Mouse (Mus musculus): ENCODE data around the gene Gabra4.

DNA sequence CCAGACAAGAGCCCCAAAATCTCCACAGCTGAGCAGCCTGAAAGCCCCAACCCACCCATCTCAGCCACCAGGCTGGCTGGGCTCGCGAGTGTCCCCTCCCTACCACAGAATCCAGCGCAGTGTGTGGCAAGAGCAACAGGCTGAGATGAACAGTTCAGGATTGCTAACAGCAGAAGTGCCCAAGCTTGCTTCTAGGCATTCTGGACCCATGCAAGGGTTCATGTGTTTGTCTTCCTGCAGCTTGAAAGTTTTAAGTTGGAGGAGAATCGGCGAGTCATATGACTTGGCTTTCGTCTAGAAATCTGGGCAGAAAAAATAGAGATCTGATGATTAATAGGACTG, 43.1 kb upstream of the Gabra4 start:
- TF ChIP-seq FLI1 (IDR thresholded peaks at IDR 0.05; ENCODE audit: low read length) = no peak
- no peak for TF ChIP-seq GATA1 (IDR thresholded peaks at IDR 0.05; ENCODE audit: borderline replicate concordance, low read length)

Data from megakaryocyte, embryonic 14.5 days (primary cell).